Comparison of ENCODE assay signal across 8 mouse cellular contexts in the genomic region with DNA sequence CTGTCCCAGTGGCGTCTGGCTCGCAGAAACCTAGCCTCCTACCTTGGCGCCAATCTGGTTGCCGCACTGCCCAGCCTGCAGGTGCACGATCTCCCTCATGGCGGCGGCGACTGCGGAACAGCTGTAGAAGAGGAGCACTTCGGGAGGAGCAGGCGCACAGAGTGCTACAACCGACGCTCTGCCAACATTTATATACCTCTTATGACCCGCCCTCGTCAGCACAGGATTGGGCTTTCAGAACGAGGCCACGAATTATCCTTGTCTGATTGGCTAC. TPM values are rescaled to one million over a fixed set of nuclear protein-coding genes. Genes with fewer than 3 reads are reported as not detected.
DNase-seq lines count a peak whose midpoint lies in the region; ATAC-seq and TF ChIP-seq lines count a peak whose summit lies in the region.

Gene Tubb4b, minus strand, starts transcription at position 211 of the 274 bp plus-strand sequence.

- peak; percentile 99 for TF ChIP-seq POLR2A in liver, adult 2 months (IDR thresholded peaks at IDR 0.05; ENCODE audit: extremely low read depth, insufficient read depth, low read length)

- peak; percentile 62; the same call in 1 of the 2 replicates for ATAC-seq in granulocyte monocyte progenitor cell, adult 5-6 weeks (replicated peaks; ENCODE audit: poor library complexity, severe bottlenecking)
- no peak for ATAC-seq in midbrain, embryonic 14.5 days (ENCODE audit: low FRiP score, low TSS enrichment)

- no peak for DNase-seq in liver, adult 2 months (ENCODE audit: extremely low read depth, low read depth, low spot score)
- DNase-seq in liver = no peak
- no peak for DNase-seq in layer of hippocampus, postnatal 14 days (ENCODE audit: low spot score in 2 of 2)
- DNase-seq in midbrain, embryonic 14.5 days = no peak
- DNase-seq in yolk sac, embryonic 10.5 days (ENCODE audit: low spot score) = no peak
- DNase-seq in right cerebral cortex, postnatal 4 days = no peak

- peak; percentile 34; the same call in 1 of the 2 replicates for TF ChIP-seq CTCF in liver, adult 2 months (IDR thresholded peaks at IDR 0.05; ENCODE audit: low read depth, low read length)

- WGBS in liver, adult 2 months = under 1% methylated on average over 17 of the region's 17 CpGs
- WGBS in midbrain, embryonic 14.5 days = 0% methylated on average over 17 of the region's 17 CpGs

- H3K4me1 ChIP-seq in liver, adult 2 months (ENCODE audit: control insufficient read depth, insufficient read depth, low read length) = no peaks in the 10 kb centered on the region
- H3K4me1 ChIP-seq in brown adipose tissue, adult 24 weeks (ENCODE audit: control insufficient read depth, insufficient read depth, insufficient read length, low read length) = peaks cover 11% of the 10 kb centered on the region
- H3K4me1 ChIP-seq in midbrain, embryonic 14.5 days (ENCODE audit: control insufficient read depth, insufficient read depth, low read length) = peaks cover 15% of the 10 kb centered on the region

- no peaks in the 10 kb centered on the region; the same call in 1 of the 2 replicates for H3K36me3 ChIP-seq in liver, adult 2 months (ENCODE audit: control insufficient read depth, insufficient read depth, low read length)
- H3K36me3 ChIP-seq in midbrain, embryonic 14.5 days (ENCODE audit: control insufficient read depth, insufficient read depth, low read length) = peaks cover 6% of the 10 kb centered on the region

- no peaks in the 10 kb centered on the region; the same call in 1 of the 2 replicates for H3K79me2 ChIP-seq in liver, adult 2 months (ENCODE audit: control insufficient read depth, insufficient read depth, low read length)

- H3K9ac ChIP-seq in liver, adult 2 months (ENCODE audit: low read depth, low read length) = peak within 1 kb of the TSS; percentile 89
- H3K9ac ChIP-seq in midbrain, embryonic 14.5 days (replicated peaks; ENCODE audit: low read length) = peak within 1 kb of the TSS; percentile 80

- H3K27ac ChIP-seq in liver, adult 2 months (replicated peaks; ENCODE audit: insufficient read depth, low read depth, low read length) = peak within 1 kb of the TSS; percentile 88
- H3K27ac ChIP-seq in brown adipose tissue, adult 24 weeks (replicated peaks; ENCODE audit: low read depth, low read length) = peak within 1 kb of the TSS; percentile 90
- peak within 1 kb of the TSS; percentile 99 for H3K27ac ChIP-seq in midbrain, embryonic 14.5 days (replicated peaks; ENCODE audit: low read depth, low read length)

- peak within 1 kb of the TSS; percentile 78 for H3K4me3 ChIP-seq in liver, adult 2 months (ENCODE audit: insufficient read depth, low read depth, low read length)
- H3K4me3 ChIP-seq in brown adipose tissue, adult 24 weeks (ENCODE audit: insufficient read depth, low read depth, low read length) = peak within 1 kb of the TSS; percentile 78
- H3K4me3 ChIP-seq in midbrain, embryonic 14.5 days (replicated peaks; ENCODE audit: low read depth, low read length) = peak within 1 kb of the TSS; percentile 84

- H3K9me3 ChIP-seq in midbrain, embryonic 14.5 days (ENCODE audit: control insufficient read depth, low read length) = no peaks in the 10 kb centered on the region

- no peaks in the 10 kb centered on the region for H3K27me3 ChIP-seq in liver, adult 2 months (ENCODE audit: control insufficient read depth, insufficient read depth, low read length)
- no peaks in the 10 kb centered on the region for H3K27me3 ChIP-seq in midbrain, embryonic 14.5 days (ENCODE audit: control insufficient read depth, insufficient read depth, low read length)

- peak within 1 kb of the TSS; percentile 90 for H3K4me2 ChIP-seq in midbrain, embryonic 14.5 days (ENCODE audit: low read length)

RNA-seq across cellular contexts. Expression of gene Tubb4b, which starts in this region (rescaled TPM):
- total RNA-seq in liver, adult 2 months (2014; rRNA removed) = 80.5 and 129 TPM in 2 replicates
- polyA plus RNA-seq in liver, adult 2 months (2012; rRNA removed) = 253 and 254 TPM in 2 replicates
- polyA plus RNA-seq in brown adipose tissue, adult 24 weeks (2012; ENCODE audit: insufficient read depth, insufficient read length, missing spikeins) = 193 and 284 TPM in 2 replicates
- 180 and 327 TPM in 2 replicates for total RNA-seq in granulocyte monocyte progenitor cell, adult 5-6 weeks (2014; fragmentation: Nextera tagmentation)
- total RNA-seq in granulocyte monocyte progenitor cell, adult 5-6 weeks (2017) = 560 and 623 TPM in 2 replicates
- 100 to 1,000 TPM; 415 to 455 TPM for total RNA-seq in layer of hippocampus, postnatal 14 days (2021)
- polyA plus RNA-seq in midbrain, embryonic 14.5 days (2014; fragmentation: Nextera tagmentation; extraction: Ambion mirVana) = 319 and 339 TPM in 2 replicates
